Mouse (Mus musculus): ENCODE measurements around the gene Fads3.

The Fads3 gene

GRCm38 (mm10) chr19:10066502-10066901 is 25.1 kb downstream of the Fads3 start:
- in situ Hi-C loops (cut with MboI, MseI): loop anchor here (5.0 kb wide), 1 partner anchor 76 kb away; no protein-coding TSS in a partner anchor

- in situ Hi-C loops (cut with MboI, MseI): loop anchor here (5.0 kb wide), 1 partner anchor 75 kb away; no protein-coding TSS in a partner anchor
These were observed 26.3 kb downstream of the Fads3 start for GRCm38 (mm10) chr19:10067701-10068100.

GRCm38 (mm10) chr19:10070186-10070980 is 29.0 kb downstream of the Fads3 start:
- in situ Hi-C loops (cut with MboI, MseI): no loop called here

- in situ Hi-C loops (cut with MboI, MseI): no loop called here
These were observed 29.8 kb downstream of the Fads3 start for GRCm38 (mm10) chr19:10071166-10071565.

- in situ Hi-C loops (cut with MboI, MseI): no loop called here
These were observed 30.5 kb downstream of the Fads3 start for GRCm38 (mm10) chr19:10071892-10072291.

GRCm38 (mm10) chr19:10073145-10073544 is 31.8 kb downstream of the Fads3 start:
- in situ Hi-C loops (cut with MboI, MseI): no loop called here

- in situ Hi-C loops (cut with MboI, MseI): no loop called here
These were observed 37.0 kb downstream of the Fads3 start for GRCm38 (mm10) chr19:10078392-10078791.

GRCm38 (mm10) chr19:10080384-10080783 is 39.0 kb downstream of the Fads3 start:
- in situ Hi-C loops (cut with MboI, MseI): no loop called here

GRCm38 (mm10) chr19:10082105-10082504 is 40.7 kb downstream of the Fads3 start:
- in situ Hi-C loops (cut with MboI, MseI): no loop called here

GRCm38 (mm10) chr19:10085454-10085853 is 44.1 kb downstream of the Fads3 start:
- in situ Hi-C loops (cut with MboI, MseI): no loop called here

- in situ Hi-C loops (cut with MboI, MseI): no loop called here
These were observed 45.6 kb downstream of the Fads3 start for GRCm38 (mm10) chr19:10086976-10087375.

- in situ Hi-C loops (cut with MboI, MseI): no loop called here
These were observed 52.5 kb downstream of the Fads3 start for GRCm38 (mm10) chr19:10093829-10094228.

GRCm38 (mm10) chr19:10094695-10095094 is 53.3 kb downstream of the Fads3 start:
- in situ Hi-C loops (cut with MboI, MseI): loop anchor here (5.0 kb wide), 2 partner anchors 102 to 103 kb away; no protein-coding TSS in a partner anchor

- in situ Hi-C loops (cut with MboI, MseI): loop anchor here (5.0 kb wide), 2 partner anchors 101 to 104 kb away; no protein-coding TSS in a partner anchor
These were observed 55.1 kb downstream of the Fads3 start for GRCm38 (mm10) chr19:10096371-10096876.

- in situ Hi-C loops (cut with MboI, MseI): loop anchor here (5.0 kb wide), 2 partner anchors 99 to 106 kb away; no protein-coding TSS in a partner anchor
These were observed 56.5 kb downstream of the Fads3 start for GRCm38 (mm10) chr19:10097826-10098225.

GRCm38 (mm10) chr19:10100631-10101071 is 59.3 kb downstream of the Fads3 start:
- in situ Hi-C loops (cut with MboI, MseI): no loop called here

- in situ Hi-C loops (cut with MboI, MseI): no loop called here
These were observed 60.1 kb downstream of the Fads3 start, which contains the start of gene Fads2 for GRCm38 (mm10) chr19:10101341-10102053. TSS of gene Fads2 (minus strand) at chr19:10101746.

- in situ Hi-C loops (cut with MboI, MseI): no loop called here
These were observed 60.8 kb downstream of the Fads3 start for GRCm38 (mm10) chr19:10102054-10102700.

- in situ Hi-C loops (cut with MboI, MseI): no loop called here
These were observed 62.9 kb downstream of the Fads3 start for GRCm38 (mm10) chr19:10104234-10104633.

GRCm38 (mm10) chr19:10105034-10105493 is 63.7 kb downstream of the Fads3 start:
- in situ Hi-C loops (cut with MboI, MseI): no loop called here

- in situ Hi-C loops (cut with MboI, MseI): no loop called here
These were observed 65.3 kb downstream of the Fads3 start for GRCm38 (mm10) chr19:10106634-10107033.

All from T-helper 2 cell (primary cell).